Mouse (Mus musculus) megakaryocyte-erythroid progenitor cell, adult 5-6 weeks (primary cell): Measurements from ENCODE around the gene Gpr3. TPM values are rescaled to one million over a fixed set of nuclear protein-coding genes. Genes with fewer than 3 reads are reported as not detected.

Source experiments
- ATAC-seq: replicated peaks from 2 replicates; pipeline ENCODE4 v1.8.0; 2016; ENCODE audit warnings: mild to moderate bottlenecking, inconsistent platforms; ENCODE audit not compliant: severe bottlenecking, poor library complexity, low FRiP score, low TSS enrichment
- total RNA-seq, 2 experiments: library from RNA; stranded (forward) in 1 of 2; stranded (reverse) in 1 of 2; fragments of 200-1000, 215-1000 nt in 1 of 2; fragments of >200 nt in 1 of 2; fragmentation: Nextera tagmentation in 1 of 2; gene quantifications; 2 replicates each; pipeline ENCODE4 v1.2.3; 2014 to 2017

Gpr3 gene
- total RNA-seq, 2 experiments from 2014 or later, result not detected

- peak; percentile 91 for ATAC-seq
Observed at GRCm38 (mm10) chr4:133178305-133178704, 34.0 kb downstream of the Gpr3 start.

- ATAC-seq, result no peak
Observed at GRCm38 (mm10) chr4:133176761-133177403, 35.5 kb downstream of the Gpr3 start.

DNA sequence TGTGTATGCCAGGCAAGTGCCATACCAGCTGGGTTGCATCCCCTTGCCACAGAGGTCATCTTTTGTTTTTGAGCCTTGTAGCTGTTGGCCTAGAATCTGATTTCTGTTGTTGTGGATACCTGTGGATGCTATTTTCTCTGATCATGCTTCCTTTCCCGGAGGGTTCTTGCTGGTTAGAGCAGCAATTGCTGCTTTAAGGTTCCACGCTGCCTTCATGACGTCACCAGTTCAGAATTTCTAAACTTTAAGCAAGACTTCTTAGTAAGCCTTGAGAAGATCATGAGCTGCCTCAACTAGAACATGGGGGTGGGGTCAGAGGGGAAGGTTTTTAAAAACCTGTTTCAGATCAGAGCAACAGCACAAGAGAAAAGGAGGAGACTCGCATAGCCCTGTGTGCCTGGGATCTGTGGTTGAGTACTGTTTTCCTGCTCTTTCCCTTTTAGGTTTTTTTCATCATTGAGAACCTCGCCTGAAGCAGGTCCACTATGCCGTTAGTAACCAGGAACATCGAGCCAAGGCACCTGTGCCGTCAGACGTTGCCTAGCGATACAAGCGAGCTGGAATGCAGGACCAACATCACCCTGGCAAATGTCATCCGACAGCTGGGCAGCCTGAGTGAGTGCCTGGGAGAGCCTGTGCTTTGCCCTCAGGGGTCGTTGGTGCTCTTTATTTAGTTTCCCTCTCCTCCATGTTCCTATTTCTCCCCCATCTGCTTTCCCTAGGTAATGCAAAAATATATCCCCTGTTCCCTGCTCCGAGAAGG is 36.2 kb downstream of the Gpr3 start:
- no peak for ATAC-seq

DNA sequence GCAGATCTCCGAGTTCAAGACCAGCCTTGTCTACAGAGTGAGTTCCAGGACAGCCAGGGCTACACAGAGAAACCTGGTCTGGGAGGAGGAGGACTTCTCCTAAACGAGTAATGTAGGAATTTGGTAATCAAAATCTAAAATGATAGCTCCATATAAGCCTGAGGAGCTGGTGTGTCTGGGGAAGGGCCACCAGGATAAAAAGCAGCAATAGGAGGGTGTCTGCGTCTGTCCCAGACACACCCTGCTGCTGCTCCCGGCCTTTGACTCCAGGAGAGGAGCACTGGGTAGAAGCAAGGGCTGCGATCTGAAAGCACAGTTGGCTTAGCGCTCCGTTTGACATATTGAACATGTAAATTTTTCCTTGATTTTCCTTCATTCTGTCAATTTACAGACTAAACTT is 37.1 kb downstream of the Gpr3 start:
- no peak for ATAC-seq

DNA sequence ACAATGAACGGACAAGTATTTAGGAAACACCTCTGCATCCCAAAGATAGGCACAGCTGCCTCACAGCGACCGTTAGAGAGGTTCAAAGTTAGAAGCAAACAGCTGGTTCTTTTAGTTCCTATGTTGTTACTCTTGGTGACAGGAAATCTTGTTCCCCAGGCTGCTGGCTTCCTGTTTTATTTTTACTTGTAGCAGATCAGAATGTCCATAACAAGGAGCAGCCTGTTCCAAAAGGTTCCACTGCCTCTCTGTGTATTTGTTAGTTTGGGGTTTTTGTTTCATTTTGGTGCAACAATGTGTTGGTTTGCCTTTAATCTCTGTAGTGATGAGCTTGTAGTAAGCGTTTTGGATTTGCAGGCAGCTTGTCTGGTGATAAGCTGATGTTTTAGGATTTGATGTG is 38.0 kb downstream of the Gpr3 start:
- no peak for ATAC-seq

GRCm38 (mm10) chr4:133172451-133172850 is 39.9 kb downstream of the Gpr3 start:
- no peak for ATAC-seq

- ATAC-seq, result no peak
Observed at GRCm38 (mm10) chr4:133170616-133171015, 41.7 kb downstream of the Gpr3 start.

- no peak for ATAC-seq
Observed at GRCm38 (mm10) chr4:133170056-133170524, 42.2 kb downstream of the Gpr3 start.

- ATAC-seq, result peak; percentile 64
Observed at GRCm38 (mm10) chr4:133169237-133170055, 42.9 kb downstream of the Gpr3 start.

DNA sequence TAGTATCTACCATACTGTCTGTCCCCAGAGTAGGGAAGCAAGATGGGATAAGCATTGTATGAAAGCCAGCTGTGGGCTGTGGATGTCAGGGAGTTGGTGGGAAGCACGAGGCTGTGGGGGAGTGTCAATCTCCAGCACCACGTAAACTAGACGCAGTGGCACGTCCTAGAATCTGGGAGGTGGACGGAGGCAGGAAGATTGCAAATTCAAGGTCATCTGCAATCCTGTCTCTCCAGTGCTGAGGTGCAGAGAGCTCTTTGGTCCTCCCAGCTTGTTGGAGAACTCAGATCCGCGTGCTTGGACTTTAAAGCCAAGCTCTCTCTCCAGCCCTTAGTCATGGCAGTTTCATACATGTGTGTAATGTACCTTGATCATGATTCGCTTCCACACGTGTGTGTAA is 45.6 kb downstream of the Gpr3 start:
- no peak for ATAC-seq

- no peak for ATAC-seq
Observed at GRCm38 (mm10) chr4:133162196-133162595, 50.1 kb downstream of the Gpr3 start.

- ATAC-seq, result no peak
Observed at GRCm38 (mm10) chr4:133160821-133161220, 51.5 kb downstream of the Gpr3 start.

DNA sequence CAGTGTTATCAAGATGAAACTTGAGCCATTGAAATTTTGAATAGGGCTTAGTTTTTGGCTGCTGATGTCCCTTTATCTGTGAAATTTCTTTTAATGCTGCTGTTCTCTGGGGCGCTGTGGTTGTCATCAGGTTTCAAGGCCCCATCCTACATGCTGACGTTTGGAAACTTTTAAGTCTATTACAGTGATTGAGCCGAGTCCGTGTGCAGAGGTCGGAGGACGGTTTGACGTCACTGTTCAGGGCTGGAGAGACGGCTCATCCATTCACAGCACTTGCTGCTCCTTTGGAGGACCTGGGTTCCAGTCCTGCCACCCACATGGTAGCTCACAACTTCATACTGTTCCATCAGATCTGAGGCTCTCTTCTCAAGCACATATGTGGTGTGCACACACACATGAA is 52.1 kb downstream of the Gpr3 start:
- no peak for ATAC-seq

- ATAC-seq, result no peak
Observed at GRCm38 (mm10) chr4:133159646-133160045, 52.7 kb downstream of the Gpr3 start.

Other genes with a start within 250 kb of the Gpr3 start
- 2.8 TPM in 1 of 2 replicates, not detected in the other for gene Fgr, start 238.4 kb downstream of the Gpr3 start, total RNA-seq (2014; fragmentation: Nextera tagmentation)
- 0.30 and 0.33 TPM in 2 replicates for gene Fgr, start 238.4 kb downstream of the Gpr3 start, total RNA-seq (2017)
- 4.8 and 7.0 TPM in 2 replicates for gene Ahdc1, start 201.3 kb downstream of the Gpr3 start, total RNA-seq (2014; fragmentation: Nextera tagmentation)
- 0.33 and 0.72 TPM in 2 replicates for gene Ahdc1, start 201.3 kb downstream of the Gpr3 start, total RNA-seq (2017)
- 66.5 and 75.9 TPM in 2 replicates for gene Wasf2, start 82.0 kb downstream of the Gpr3 start, total RNA-seq (2014; fragmentation: Nextera tagmentation)
- gene Wasf2, start 82.0 kb downstream of the Gpr3 start, total RNA-seq (2017), result 16.7 and 27.7 TPM in 2 replicates
- not detected in 2 replicates for gene Cd164l2, start 405 bp downstream of the Gpr3 start, total RNA-seq (2014; fragmentation: Nextera tagmentation)
- not detected in 2 replicates for gene Cd164l2, start 405 bp downstream of the Gpr3 start, total RNA-seq (2017)
- 10.6 and 15.9 TPM in 2 replicates for gene Map3k6, start 28.3 kb upstream of the Gpr3 start, total RNA-seq (2014; fragmentation: Nextera tagmentation)
- 6.9 and 7.0 TPM in 2 replicates for gene Map3k6, start 28.3 kb upstream of the Gpr3 start, total RNA-seq (2017)
- gene Sytl1, start 50.6 kb upstream of the Gpr3 start, total RNA-seq (2014; fragmentation: Nextera tagmentation), result 0.44 and 1.6 TPM in 2 replicates
- gene Sytl1, start 50.6 kb upstream of the Gpr3 start, total RNA-seq (2017), result 1.9 TPM in 1 of 2 replicates, not detected in the other
- 38.1 and 66.4 TPM in 2 replicates for gene Tmem222, start 65.3 kb upstream of the Gpr3 start, total RNA-seq (2014; fragmentation: Nextera tagmentation)
- 18.2 and 19.2 TPM in 2 replicates for gene Tmem222, start 65.3 kb upstream of the Gpr3 start, total RNA-seq (2017)
- 15.3 and 18.6 TPM in 2 replicates for gene Wdtc1, start 140.9 kb upstream of the Gpr3 start, total RNA-seq (2014; fragmentation: Nextera tagmentation)
- gene Wdtc1, start 140.9 kb upstream of the Gpr3 start, total RNA-seq (2017), result 7.5 and 8.0 TPM in 2 replicates
- gene Slc9a1, start 157.2 kb upstream of the Gpr3 start, total RNA-seq (2014; fragmentation: Nextera tagmentation), result 31.8 and 33.1 TPM in 2 replicates
- gene Slc9a1, start 157.2 kb upstream of the Gpr3 start, total RNA-seq (2017), result 5.8 and 13.7 TPM in 2 replicates